Mouse (Mus musculus) cerebellum, adult 2 months (tissue): Measurements from ENCODE around the gene Dock1.

Experiments
- CTCF ChIP-seq: fragments of 200-500 bp; IDR thresholded peaks from 2 replicates; pipeline ENCODE4 v1.5.1; 2011; ENCODE audit warnings: low read depth, mild to moderate bottlenecking, control low read depth, low read length, moderate library complexity, borderline replicate concordance; ENCODE audit not compliant: insufficient read depth
- POLR2A ChIP-seq: fragments of 200-500 bp; IDR thresholded peaks from 2 replicates; pipeline ENCODE4 v1.6.1; 2011; ENCODE audit warnings: low read length, control low read depth, borderline replicate concordance; ENCODE audit not compliant: insufficient read depth

GRCm38 (mm10) chr7:134872981-134873380, 202.5 kb downstream of the Dock1 start:
- TF ChIP-seq CTCF (no peak), POLR2A (no peak)
